Mouse (Mus musculus): ENCODE data around the gene Pole3. TPM values are rescaled to one million over a fixed set of nuclear protein-coding genes. Genes with fewer than 3 reads are reported as not detected.

Pole3 gene
- polyA plus RNA-seq, 1 experiment from 2014 or later = 55.5 TPM

DNA sequence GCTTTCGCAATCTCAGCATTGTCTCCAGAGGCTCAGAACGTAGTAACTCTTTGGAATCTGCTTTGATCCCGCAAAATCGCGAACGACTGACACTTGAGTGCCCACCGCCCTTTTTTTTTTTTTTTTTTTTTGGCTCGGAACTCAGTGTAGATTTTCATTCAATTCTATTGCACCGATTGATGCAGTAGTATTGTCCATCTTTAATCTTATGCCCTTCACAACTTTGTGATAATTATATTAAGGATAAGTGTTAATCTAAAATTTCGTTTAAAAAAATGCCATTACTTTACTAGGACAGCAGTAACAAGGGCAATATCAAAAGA is 582 bp upstream of the Pole3 start:
- no peak for TF ChIP-seq CTCF (IDR thresholded peaks at IDR 0.05; ENCODE audit: low read depth)
- no peak for TF ChIP-seq EP300 (optimal IDR thresholded peaks at IDR 0.05)
- Histone ChIP-seq H3K9ac (ENCODE audit: low read length) (no peak overlapping the region), H3K27ac (replicated peaks) (no peak overlapping the region), H3K4me3 (ENCODE audit: low read depth, low read length) (peak overlapping the region; percentile 72), H3K36me3 (ENCODE audit: control insufficient read depth, insufficient read depth, low read length) (peaks cover 3% of the 10 kb centered on the region; the same call in 1 of the 2 replicates), H3K27me3 (ENCODE audit: control insufficient read depth, insufficient read depth, low read length) (no peaks in the 10 kb centered on the region), H3K4me2 (replicated peaks; ENCODE audit: low read depth) (peak overlapping the region; percentile 47), H3K4me1 (replicated peaks; ENCODE audit: control insufficient read depth, insufficient read depth) (peaks cover 2% of the 10 kb centered on the region; the same call in 1 of the 2 replicates), H3K9me3 (ENCODE audit: control insufficient read depth, low read length) (no peaks in the 10 kb centered on the region)
- no peak for DNase-seq (ENCODE audit: low spot score)
- no peak for ATAC-seq (ENCODE audit: low FRiP score, low TSS enrichment)
- 2% methylated on average over 10 of the region's 10 CpGs for WGBS

DNA sequence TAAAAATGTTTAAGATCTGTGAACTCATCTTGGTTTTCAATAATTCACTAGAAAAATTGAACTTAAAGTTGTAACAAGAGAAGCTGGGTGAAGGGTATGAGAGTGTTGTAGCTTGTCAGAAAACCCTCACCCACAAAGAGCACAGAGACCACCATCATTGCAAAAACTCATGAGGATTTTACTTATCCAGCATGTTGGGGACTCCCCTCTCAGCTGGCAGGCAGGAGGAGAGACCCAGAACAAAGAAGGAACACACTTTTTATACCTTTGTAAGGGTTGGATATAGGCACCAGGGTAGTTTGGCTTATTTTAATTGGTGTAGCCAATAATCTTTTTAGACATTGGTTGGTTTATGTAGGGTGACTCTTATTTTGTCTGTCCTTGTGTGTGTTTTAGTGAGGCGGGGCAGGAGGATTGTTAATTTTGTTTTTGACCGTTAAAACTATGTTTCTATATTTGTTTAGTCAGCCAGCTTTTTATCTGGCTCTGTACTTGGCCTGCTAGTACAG is 3.9 kb downstream of the Pole3 start:
- no peaks in the 10 kb centered on the region for H3K27me3 ChIP-seq (ENCODE audit: control insufficient read depth, insufficient read depth, low read length)
- H3K4me2 ChIP-seq (replicated peaks; ENCODE audit: low read depth) = no peak overlapping the region
- WGBS = 56% methylated on average over 2 of the region's 2 CpGs
- peaks cover 8% of the 10 kb centered on the region for H3K4me1 ChIP-seq (replicated peaks; ENCODE audit: control insufficient read depth, insufficient read depth)
- no peak for DNase-seq (ENCODE audit: low spot score)
- no peak overlapping the region for H3K4me3 ChIP-seq (ENCODE audit: low read depth, low read length)
- no peak for ATAC-seq (ENCODE audit: low FRiP score, low TSS enrichment)
- H3K9me3 ChIP-seq (ENCODE audit: control insufficient read depth, low read length) = no peaks in the 10 kb centered on the region
- peak overlapping the region; percentile 53; the same call in 1 of the 2 replicates for H3K27ac ChIP-seq (replicated peaks)
- H3K9ac ChIP-seq (ENCODE audit: low read length) = no peak overlapping the region
- no peak for TF ChIP-seq CTCF (IDR thresholded peaks at IDR 0.05; ENCODE audit: low read depth)
- TF ChIP-seq EP300 (optimal IDR thresholded peaks at IDR 0.05) = no peak
- H3K36me3 ChIP-seq (ENCODE audit: control insufficient read depth, insufficient read depth, low read length) = peaks cover 3% of the 10 kb centered on the region; the same call in 1 of the 2 replicates

DNA sequence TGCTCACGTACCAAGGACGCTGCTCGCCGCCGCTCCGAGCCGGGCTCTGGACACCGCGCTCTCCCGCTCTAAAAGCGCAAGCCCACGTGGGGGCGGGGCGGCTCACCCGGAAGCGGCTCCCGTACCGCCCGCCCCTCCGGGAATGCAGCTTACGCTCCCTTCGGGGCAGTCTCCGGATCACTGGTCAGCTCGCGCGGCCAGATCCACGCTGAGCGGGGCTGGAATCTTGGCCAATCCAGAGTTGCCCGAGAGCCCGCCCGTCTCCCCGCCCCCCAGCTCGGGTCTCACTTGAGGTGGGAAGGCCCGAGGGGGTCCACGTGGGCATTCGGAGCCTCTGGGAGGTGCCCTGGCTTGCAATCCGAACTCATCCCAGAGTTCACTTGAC is 5.0 kb downstream of the Pole3 start, which contains the start of gene Alad:
Alad (minus strand) TSS at position 70 of the 385 bp plus-strand sequence.
- Histone ChIP-seq H3K9me3 (ENCODE audit: control insufficient read depth, low read length) (no peaks in the 10 kb centered on the region), H3K4me2 (replicated peaks; ENCODE audit: low read depth) (peak within 1 kb of the TSS; percentile 72), H3K9ac (ENCODE audit: low read length) (peak within 1 kb of the TSS; percentile 73), H3K27ac (replicated peaks) (peak within 1 kb of the TSS; percentile 91), H3K4me3 (ENCODE audit: low read depth, low read length) (peak within 1 kb of the TSS; percentile 54), H3K4me1 (replicated peaks; ENCODE audit: control insufficient read depth, insufficient read depth) (peaks cover 8% of the 10 kb centered on the region), H3K36me3 (ENCODE audit: control insufficient read depth, insufficient read depth, low read length) (peaks cover 3% of the 10 kb centered on the region; the same call in 1 of the 2 replicates), H3K27me3 (ENCODE audit: control insufficient read depth, insufficient read depth, low read length) (no peaks in the 10 kb centered on the region)
- 1% methylated on average over 37 of the region's 37 CpGs for WGBS
- DNase-seq (ENCODE audit: low spot score) (peak; percentile 93), ATAC-seq (ENCODE audit: low FRiP score, low TSS enrichment) (peak; percentile 83)
- TF ChIP-seq CTCF (IDR thresholded peaks at IDR 0.05; ENCODE audit: low read depth) (peak; percentile 37; the same call in 1 of the 2 replicates), EP300 (optimal IDR thresholded peaks at IDR 0.05) (no peak)

DNA sequence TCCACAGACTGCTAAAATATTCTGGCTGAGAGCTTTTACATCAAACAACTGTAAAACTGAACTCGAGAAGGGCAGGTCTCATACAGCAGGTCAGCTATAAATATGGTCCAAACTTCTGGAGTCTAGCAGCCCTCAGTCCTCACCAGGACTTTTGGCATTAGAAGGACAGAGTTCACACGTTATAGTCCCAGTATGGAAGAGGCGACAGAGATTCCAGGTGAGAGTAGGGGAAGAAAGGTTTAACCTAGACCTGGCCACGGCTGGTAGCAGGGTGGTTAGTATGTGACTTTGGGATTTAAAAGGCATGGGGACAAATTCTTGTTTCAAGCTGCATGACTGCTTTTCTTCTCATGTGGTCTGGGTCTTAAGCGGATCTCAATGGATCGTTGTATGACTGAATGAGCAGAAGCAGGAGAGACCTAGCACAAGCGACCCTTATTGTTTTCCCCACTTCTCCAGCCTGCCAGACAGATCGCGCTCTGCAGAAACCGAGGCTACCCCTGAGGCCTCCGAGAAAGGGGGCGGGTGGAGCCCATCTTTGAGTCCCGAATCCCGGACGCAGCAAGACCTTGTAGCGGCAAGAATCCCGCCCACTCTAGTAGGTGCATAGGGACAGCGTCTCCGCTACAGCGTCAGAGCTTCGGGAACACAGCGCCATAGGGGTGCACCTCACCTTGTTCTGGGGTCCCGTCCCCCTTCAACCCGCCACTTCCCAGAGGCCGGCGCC is 5.6 kb downstream of the Pole3 start:
- H3K27ac ChIP-seq (replicated peaks) = peak overlapping the region; percentile 91
- no peaks in the 10 kb centered on the region for H3K27me3 ChIP-seq (ENCODE audit: control insufficient read depth, insufficient read depth, low read length)
- no peaks in the 10 kb centered on the region for H3K9me3 ChIP-seq (ENCODE audit: control insufficient read depth, low read length)
- peak overlapping the region; percentile 73 for H3K9ac ChIP-seq (ENCODE audit: low read length)
- H3K4me3 ChIP-seq (ENCODE audit: low read depth, low read length) = peak overlapping the region; percentile 54
- 2% methylated on average over 26 of the region's 26 CpGs for WGBS
- H3K4me2 ChIP-seq (replicated peaks; ENCODE audit: low read depth) = peak overlapping the region; percentile 72
- ATAC-seq (ENCODE audit: low FRiP score, low TSS enrichment) (peak; percentile 51), DNase-seq (ENCODE audit: low spot score) (no peak)
- H3K36me3 ChIP-seq (ENCODE audit: control insufficient read depth, insufficient read depth, low read length) = peaks cover 3% of the 10 kb centered on the region; the same call in 1 of the 2 replicates
- H3K4me1 ChIP-seq (replicated peaks; ENCODE audit: control insufficient read depth, insufficient read depth) = peaks cover 8% of the 10 kb centered on the region
- TF ChIP-seq CTCF (IDR thresholded peaks at IDR 0.05; ENCODE audit: low read depth) = no peak
- no peak for TF ChIP-seq EP300 (optimal IDR thresholded peaks at IDR 0.05)

DNA sequence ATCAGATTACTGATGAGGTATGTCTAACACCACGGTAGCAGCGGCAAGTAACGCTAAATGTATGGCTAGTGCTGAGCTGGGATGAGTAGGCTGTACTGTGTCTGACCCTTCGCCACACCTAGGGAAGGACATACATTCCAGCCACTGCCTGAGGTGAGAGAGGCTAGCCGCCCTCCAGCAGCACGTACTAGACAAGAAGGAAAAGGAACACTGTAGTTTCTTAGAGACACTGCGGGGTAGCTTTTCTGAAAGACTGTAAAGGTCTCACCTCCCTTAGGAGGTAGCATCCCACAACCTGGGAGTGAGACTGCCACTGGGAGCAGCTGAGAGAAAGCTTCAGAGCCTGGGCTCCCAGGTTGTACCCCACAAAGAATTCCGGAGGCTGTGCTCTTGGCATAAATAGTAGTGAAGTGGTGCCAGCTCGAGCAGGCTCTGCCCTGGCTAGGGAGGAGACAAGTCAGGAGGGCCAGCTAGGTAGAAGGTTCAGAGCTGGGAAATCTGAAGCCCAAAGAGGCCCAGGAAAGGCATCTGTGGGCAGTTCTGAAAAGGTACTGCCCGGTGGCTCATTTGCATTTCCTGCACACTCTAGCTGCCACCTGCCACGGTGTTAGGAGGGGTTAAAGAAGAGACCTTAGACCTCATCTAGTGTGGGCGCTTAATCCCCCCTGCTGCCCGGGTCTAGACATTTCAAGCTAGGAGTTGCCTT is 6.3 kb downstream of the Pole3 start:
- Histone ChIP-seq H3K36me3 (ENCODE audit: control insufficient read depth, insufficient read depth, low read length) (peaks cover 3% of the 10 kb centered on the region; the same call in 1 of the 2 replicates), H3K4me1 (replicated peaks; ENCODE audit: control insufficient read depth, insufficient read depth) (peaks cover 6% of the 10 kb centered on the region), H3K27me3 (ENCODE audit: control insufficient read depth, insufficient read depth, low read length) (no peaks in the 10 kb centered on the region), H3K4me2 (replicated peaks; ENCODE audit: low read depth) (peak overlapping the region; percentile 72), H3K27ac (replicated peaks) (peak overlapping the region; percentile 91), H3K9me3 (ENCODE audit: control insufficient read depth, low read length) (no peaks in the 10 kb centered on the region), H3K9ac (ENCODE audit: low read length) (peak overlapping the region; percentile 73), H3K4me3 (ENCODE audit: low read depth, low read length) (peak overlapping the region; percentile 54)
- ATAC-seq (ENCODE audit: low FRiP score, low TSS enrichment) (peak; percentile 75), DNase-seq (ENCODE audit: low spot score) (peak; percentile 74)
- TF ChIP-seq CTCF (IDR thresholded peaks at IDR 0.05; ENCODE audit: low read depth) (no peak), EP300 (optimal IDR thresholded peaks at IDR 0.05) (no peak)
- WGBS = 27% methylated on average over 13 of the region's 13 CpGs

All from stomach, postnatal 0 days (tissue).